ENCODE assay signal across 10 mouse cellular contexts in genomic region chr2:168049002-168049635, GRCm38 (mm10). TPM values are rescaled to one million over a fixed set of nuclear protein-coding genes. Genes with fewer than 3 reads are reported as not detected.
A peak's percentile ranks its signal among the peaks of the same experiment; 100 is the strongest.
DNase-seq lines count a peak whose midpoint lies in the region; ATAC-seq and TF ChIP-seq lines count a peak whose summit lies in the region.
"Had no signal": no experiment of that assay in that cellular context is flagged by ENCODE, and none has a peak within 500 bp of the region (broad histone marks: within the 10 kb centered on the region; RNA-seq: fewer than 3 reads in every experiment).

No protein-coding gene starts in this region.

- H3K4me2 ChIP-seq in hindbrain, embryonic 14.5 days (replicated peaks) = peak overlapping the region; percentile 71; the same call in 1 of the 2 replicates
- H3K4me2 ChIP-seq in midbrain, embryonic 11.5 days = peak overlapping the region; percentile 93

- TF ChIP-seq POLR2A in heart, adult 2 months (IDR thresholded peaks at IDR 0.05; ENCODE audit: insufficient read depth, low read depth, low read length) = no peak

- no peak overlapping the region for H3K27ac ChIP-seq in heart, adult 2 months
- no peak overlapping the region for H3K27ac ChIP-seq in brown adipose tissue, adult 24 weeks (replicated peaks; ENCODE audit: low read depth, low read length)
- no peak overlapping the region for H3K27ac ChIP-seq in hindbrain, embryonic 14.5 days
- H3K27ac ChIP-seq in midbrain, embryonic 11.5 days (ENCODE audit: low read depth, low read length) = no peak overlapping the region

- H3K36me3 ChIP-seq in heart, adult 2 months (ENCODE audit: control insufficient read depth, insufficient read depth, low read length) = no peaks in the 10 kb centered on the region
- H3K36me3 ChIP-seq in hindbrain, embryonic 14.5 days (replicated peaks; ENCODE audit: control insufficient read depth, insufficient read depth) = no peaks in the 10 kb centered on the region
- H3K36me3 ChIP-seq in midbrain, embryonic 11.5 days (ENCODE audit: control insufficient read depth, insufficient read depth, low read length) = no peaks in the 10 kb centered on the region

- DNase-seq in heart, adult 2 months = peak; percentile 36 to 40
- no peak for DNase-seq in heart, postnatal 25 days (ENCODE audit: low spot score)
- DNase-seq in hindbrain, embryonic 14.5 days (ENCODE audit: low spot score) = no peak
- no peak for DNase-seq in midbrain, embryonic 11.5 days (ENCODE audit: low spot score, missing footprints)
- no peak for DNase-seq in frontal cortex, adult 2 months (ENCODE audit: extremely low spot score in 1 of 2, low spot score in 1 of 2)
- DNase-seq in left cerebral cortex, adult 8-10 months (ENCODE audit: low spot score in 2 of 2) = no peak
- no peak for DNase-seq in urinary bladder, postnatal 4 days (ENCODE audit: low spot score in 2 of 2)
- DNase-seq: cerebellum, adult 18-20 months; layer of hippocampus, adult 9-11 months had no signal

- H3K4me1 ChIP-seq in heart, adult 2 months (ENCODE audit: control insufficient read depth, insufficient read depth, low read length) = 0 out of 2 replicates have a peak, but pooled peaks cover 1% of the 10 kb centered on the region
- H3K4me1 ChIP-seq in brown adipose tissue, adult 24 weeks (ENCODE audit: control insufficient read depth, insufficient read depth, insufficient read length, low read length) = 0 out of 2 replicates have a peak, but pooled peaks cover 2% of the 10 kb centered on the region
- H3K4me1 ChIP-seq in hindbrain, embryonic 14.5 days (replicated peaks; ENCODE audit: control insufficient read depth, insufficient read depth, low read length) = peaks cover 9% of the 10 kb centered on the region; the same call in 1 of the 2 replicates
- H3K4me1 ChIP-seq in midbrain, embryonic 11.5 days (ENCODE audit: control insufficient read depth, insufficient read depth, low read length) = peaks cover 10% of the 10 kb centered on the region

- H3K9me3 ChIP-seq in hindbrain, embryonic 14.5 days (ENCODE audit: control insufficient read depth, low read length) = no peaks in the 10 kb centered on the region
- H3K9me3 ChIP-seq in midbrain, embryonic 11.5 days (ENCODE audit: control insufficient read depth, low read length) = no peaks in the 10 kb centered on the region

- H3K27me3 ChIP-seq in heart, adult 2 months (ENCODE audit: control insufficient read depth, insufficient read depth, low read length) = peaks cover 5% of the 10 kb centered on the region
- H3K27me3 ChIP-seq in hindbrain, embryonic 14.5 days (ENCODE audit: control insufficient read depth, insufficient read depth, low read length) = peaks cover 35% of the 10 kb centered on the region
- H3K27me3 ChIP-seq in midbrain, embryonic 11.5 days (ENCODE audit: control insufficient read depth, insufficient read depth, low read length) = peaks cover 30% of the 10 kb centered on the region

- intact Hi-C loops in heart, adult 2 months (cut with DNase I) = no loop called here
- intact Hi-C loops in heart, postnatal 25 days (cut with DNase I) = no loop called here

- no peak overlapping the region for H3K9ac ChIP-seq in heart, adult 2 months (ENCODE audit: low read depth, low read length)
- H3K9ac ChIP-seq in hindbrain, embryonic 14.5 days = no peak overlapping the region
- H3K9ac ChIP-seq in midbrain, embryonic 11.5 days (ENCODE audit: low read length) = no peak overlapping the region

- no peak overlapping the region for H3K4me3 ChIP-seq in heart, adult 2 months
- H3K4me3 ChIP-seq in brown adipose tissue, adult 24 weeks (ENCODE audit: insufficient read depth, low read depth, low read length) = peak overlapping the region; percentile 63
- no peak overlapping the region for H3K4me3 ChIP-seq in hindbrain, embryonic 14.5 days (replicated peaks; ENCODE audit: low read length)
- H3K4me3 ChIP-seq in midbrain, embryonic 11.5 days (ENCODE audit: low read depth, low read length) = peak overlapping the region; percentile 14; the same call in 1 of the 2 replicates

- WGBS in heart, adult 2 months = 17% methylated on average over 15 of the region's 16 CpGs
- WGBS in hindbrain, embryonic 14.5 days = 14% methylated on average over 16 of the region's 16 CpGs
- 15% methylated on average over 16 of the region's 16 CpGs for WGBS in midbrain, embryonic 11.5 days

- no peak for TF ChIP-seq CTCF in heart, adult 2 months (IDR thresholded peaks at IDR 0.05)

- no peak for TF ChIP-seq EP300 in heart, adult 2 months (IDR thresholded peaks at IDR 0.05; ENCODE audit: insufficient read depth, low read depth, low read length)

- no peak for ATAC-seq in hindbrain, embryonic 14.5 days (ENCODE audit: low FRiP score)
- no peak; the same call in 1 of the 2 replicates for ATAC-seq in midbrain, embryonic 11.5 days (ENCODE audit: low FRiP score)

- no peaks in the 10 kb centered on the region for H3K79me2 ChIP-seq in heart, adult 2 months (replicated peaks; ENCODE audit: control insufficient read depth, insufficient read depth, low read length)

RNA-seq across cellular contexts. Expression of gene Pard6b, which starts 31.7 kb away (rescaled TPM):
- total RNA-seq in heart, adult 2 months (2021) = 1 to 10 TPM; 2.0 to 2.2 TPM
- polyA plus RNA-seq in heart, adult 2 months (2012; rRNA removed) = 2.4 TPM in 2 replicates
- total RNA-seq in heart, postnatal 25 days (2021) = 1 to 10 TPM; 3.1 to 3.4 TPM
- not detected in 2 replicates for polyA plus RNA-seq in brown adipose tissue, adult 24 weeks (2012; ENCODE audit: insufficient read depth, insufficient read length, missing spikeins)
- polyA plus RNA-seq in hindbrain, embryonic 14.5 days (2014; fragmentation: Nextera tagmentation; extraction: Ambion mirVana) = 9.5 and 10.0 TPM in 2 replicates
- 6.5 and 8.0 TPM in 2 replicates for polyA plus RNA-seq in midbrain, embryonic 11.5 days (2014; fragmentation: Nextera tagmentation; extraction: Ambion mirVana)
- polyA plus RNA-seq in frontal cortex, adult 2 months (2012; rRNA removed) = 3.9 and 4.1 TPM in 2 replicates
- 1 to 10 TPM; 4.7 to 6.5 (median 5.8) TPM for total RNA-seq in left cerebral cortex, adult 8-10 months (2022)

RNA-seq across cellular contexts. Expression of gene Ripor3, which starts 38.7 kb away (rescaled TPM):
- total RNA-seq in heart, adult 2 months (2021) = under 1 TPM; 0.21 to 0.36 TPM
- 0.79 and 1.5 TPM in 2 replicates for polyA plus RNA-seq in heart, adult 2 months (2012; rRNA removed)
- total RNA-seq in heart, postnatal 25 days (2021) = under 1 TPM; 0.49 to 0.75 TPM
- 0.33 TPM in 1 of 2 replicates, not detected in the other for polyA plus RNA-seq in brown adipose tissue, adult 24 weeks (2012; ENCODE audit: insufficient read depth, insufficient read length, missing spikeins)
- 0.13 and 0.30 TPM in 2 replicates for polyA plus RNA-seq in hindbrain, embryonic 14.5 days (2014; fragmentation: Nextera tagmentation; extraction: Ambion mirVana)
- polyA plus RNA-seq in midbrain, embryonic 11.5 days (2014; fragmentation: Nextera tagmentation; extraction: Ambion mirVana) = 0.57 and 0.75 TPM in 2 replicates
- 1.2 and 1.3 TPM in 2 replicates for polyA plus RNA-seq in frontal cortex, adult 2 months (2012; rRNA removed)
- total RNA-seq in left cerebral cortex, adult 8-10 months (2022) = 1 to 10 TPM in 1 of 4 experiments, under 1 TPM in 3; 0.37 to 1.0 (median 0.65) TPM

Comparison
In these comparisons a context has a peak if more than half of its experiments do, and no peak if none do; other contexts are left out.
1. DNase-seq: peak in heart, adult 2 months (2 of 2); none in heart, postnatal 25 days (single experiment), hindbrain, embryonic 14.5 days (single experiment), midbrain, embryonic 11.5 days (single experiment), frontal cortex, adult 2 months (0 of 2), left cerebral cortex, adult 8-10 months (0 of 2) and urinary bladder, postnatal 4 days (0 of 2).
2. H3K4me3 ChIP-seq: peak in brown adipose tissue, adult 24 weeks (single experiment) and midbrain, embryonic 11.5 days (single experiment); none in heart, adult 2 months (single experiment) and hindbrain, embryonic 14.5 days (single experiment).